Mouse (Mus musculus) gastrocnemius, postnatal 14 days (tissue): ENCODE measurements around the gene Gpr75. TPM values are rescaled to one million over a fixed set of nuclear protein-coding genes. Genes with fewer than 3 reads are reported as not detected.

Experiments used
- DNase-seq: peaks from one replicate; pipeline ENCODE4 v3.0.0; 2021; ENCODE audit warnings: mixed read lengths
- intact Hi-C: fragments of 180-260 bp; cut with DNase I; formaldehyde crosslinking; loops from one replicate; pipeline ENCODE4 v1.15.1; 2025; ENCODE audit warnings: low total_unique reads
- long read RNA-seq, 2 experiments: library from polyadenylated mRNA; stranded (forward); transcript quantifications; one replicate each; pipeline ENCODE4 v2.0.0; 2021
- total RNA-seq, 2 experiments: library from RNA; stranded (reverse); gene quantifications; 2 replicates each; pipeline ENCODE4 v1.2.3; 2021

The Gpr75 gene
- under 1 TPM in 1 of 2 experiments, not detected in 1; 0.06 TPM for total RNA-seq
- long read RNA-seq, experiment 1 = 0 reads
- long read RNA-seq, experiment 2 = 0 reads

DNA sequence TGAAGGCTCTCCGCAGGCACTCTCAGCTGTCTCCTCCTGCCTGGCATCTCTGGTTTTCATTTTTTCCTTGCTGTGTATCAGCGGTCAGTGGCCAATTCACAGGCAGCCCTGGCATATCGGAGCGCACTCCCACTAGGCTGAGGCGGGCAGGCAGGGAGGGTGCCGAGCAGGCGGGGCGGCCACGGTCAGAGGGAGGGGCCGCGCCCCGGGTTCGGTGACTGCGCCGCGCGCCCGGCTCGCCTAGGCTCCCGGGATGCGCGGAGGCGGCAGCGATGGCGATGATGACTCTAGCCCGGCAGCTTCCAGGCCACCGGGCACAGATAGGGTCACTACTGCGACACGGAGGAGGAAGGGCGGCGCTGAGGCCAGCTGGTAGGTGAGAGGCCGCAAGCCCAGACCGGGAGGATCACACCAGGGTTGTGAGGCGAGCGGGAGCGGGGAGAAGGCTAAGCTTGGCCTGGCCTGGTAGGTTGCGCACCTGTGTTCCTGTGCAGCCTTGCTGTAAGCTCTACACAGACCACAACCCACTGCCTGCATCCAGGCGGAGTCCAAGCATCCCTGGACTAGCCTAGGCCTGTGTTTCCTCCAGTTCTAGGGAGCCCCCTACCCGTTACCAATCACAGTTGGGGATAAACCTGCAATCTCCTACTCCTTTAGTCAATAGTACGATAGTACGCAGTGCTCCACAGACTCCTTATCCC is at the start of gene Gpr75, which contains the start of gene Asb3:
Gpr75 (plus strand) TSS at position 188 of the 701 bp plus-strand sequence.
Asb3 (plus strand) TSS at position 246 of the 701 bp plus-strand sequence.
- DNase-seq = peak; percentile 66
- intact Hi-C loops = no loop called here

DNA sequence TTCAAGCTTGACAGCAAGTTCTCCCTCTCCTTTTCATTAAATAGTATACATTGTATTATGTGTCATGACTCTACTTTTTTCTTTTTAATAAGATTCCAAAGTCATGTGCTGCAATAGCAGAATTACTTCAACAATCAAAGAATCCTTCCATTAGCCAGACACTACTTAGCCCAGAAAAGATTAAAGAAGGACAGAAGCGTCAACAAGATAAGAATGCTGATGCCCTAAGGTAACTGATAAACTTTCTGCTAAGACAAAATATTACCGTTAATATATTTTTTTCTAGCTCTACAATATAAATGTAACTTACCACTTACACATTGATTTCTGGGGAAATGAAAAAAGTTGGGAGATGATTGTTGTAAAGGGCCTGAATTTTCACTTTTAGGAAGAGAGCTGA is 46.4 kb upstream of the Gpr75 start:
- intact Hi-C loops = no loop called here

DNA sequence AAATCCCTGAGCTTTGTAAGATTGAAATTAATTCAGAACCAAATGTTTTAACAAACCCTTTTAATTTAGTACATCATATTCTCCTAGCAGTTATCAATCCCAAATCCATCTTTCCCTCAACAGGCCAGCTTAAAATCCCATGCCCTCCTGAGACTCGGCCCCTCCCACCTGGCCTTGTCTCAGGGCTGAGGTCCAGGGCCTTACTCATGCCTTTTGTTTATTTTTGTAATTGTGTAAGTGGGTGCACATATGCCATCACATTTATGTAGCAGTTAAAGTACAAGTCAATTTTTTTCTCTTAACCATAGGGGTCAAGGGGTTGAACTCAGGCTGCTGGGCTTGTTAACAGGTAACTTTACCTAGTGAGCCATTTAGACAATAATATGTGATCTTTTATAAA is 40.8 kb upstream of the Gpr75 start:
- DNase-seq = no peak
- intact Hi-C loops = no loop called here

More for the DNA sequence above, 46.4 kb upstream of the Gpr75 start:
- DNase-seq = no peak

DNA sequence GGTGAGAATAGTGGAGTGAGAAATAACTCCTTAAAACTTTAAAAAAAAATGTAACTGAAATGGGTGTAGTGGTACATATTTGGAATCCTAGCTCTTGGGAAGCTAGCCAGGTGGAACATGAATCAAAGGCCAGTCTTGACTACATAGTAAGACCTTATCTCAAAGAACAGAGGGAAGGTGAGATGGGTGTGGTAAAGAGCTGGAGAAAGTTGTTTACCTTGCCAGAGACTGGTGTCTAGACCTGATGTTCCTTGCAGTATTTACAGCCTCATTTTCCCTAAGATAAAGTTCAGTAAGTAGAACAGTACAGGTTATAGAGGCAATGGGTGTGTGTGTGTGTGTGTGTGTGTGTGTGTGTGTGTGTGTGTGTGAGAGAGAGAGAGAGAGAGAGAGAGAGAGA is 12.7 kb upstream of the Gpr75 start:
- intact Hi-C loops = no loop called here
- no peak for DNase-seq

DNA sequence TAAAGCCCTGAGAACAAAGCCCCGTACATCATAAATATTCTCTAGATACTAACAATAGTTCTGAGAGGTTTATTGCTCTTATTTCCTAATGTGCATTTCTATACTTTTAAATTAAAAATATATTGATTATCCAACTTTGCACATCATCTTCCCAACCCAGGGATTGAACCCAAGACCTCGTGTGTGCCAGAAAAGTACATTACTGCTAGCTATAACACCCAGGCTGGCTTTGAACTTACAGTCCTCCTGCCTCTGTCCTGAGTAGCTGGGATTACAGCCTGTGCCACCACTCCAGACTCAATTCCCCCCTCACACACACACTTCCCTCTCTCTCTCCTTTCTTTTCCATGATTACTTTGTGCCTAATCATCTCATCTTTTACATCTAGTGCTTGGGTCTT is 3.0 kb downstream of the Gpr75 start:
- intact Hi-C loops = no loop called here
- DNase-seq = no peak

DNA sequence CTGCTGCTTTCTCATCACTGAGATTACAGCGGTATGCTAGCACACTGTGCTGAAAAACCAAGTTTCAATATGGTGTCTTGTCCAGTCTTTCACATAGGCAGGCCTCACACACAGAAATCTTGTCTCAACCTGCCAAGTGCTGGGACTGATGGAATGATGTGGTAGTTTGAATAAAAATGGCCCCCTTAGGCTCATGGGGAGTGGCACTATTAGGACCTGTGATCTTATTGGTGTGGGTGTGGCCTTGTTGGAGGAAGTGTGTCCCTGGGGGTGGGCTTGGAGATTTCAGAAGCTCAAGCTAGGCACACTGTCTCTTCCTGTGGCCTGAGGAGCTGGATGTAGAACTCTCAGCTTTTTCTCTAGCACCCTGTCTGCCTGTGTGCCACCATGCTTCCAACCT is 11.0 kb downstream of the Gpr75 start:
- intact Hi-C loops = no loop called here
- DNase-seq = no peak

DNA sequence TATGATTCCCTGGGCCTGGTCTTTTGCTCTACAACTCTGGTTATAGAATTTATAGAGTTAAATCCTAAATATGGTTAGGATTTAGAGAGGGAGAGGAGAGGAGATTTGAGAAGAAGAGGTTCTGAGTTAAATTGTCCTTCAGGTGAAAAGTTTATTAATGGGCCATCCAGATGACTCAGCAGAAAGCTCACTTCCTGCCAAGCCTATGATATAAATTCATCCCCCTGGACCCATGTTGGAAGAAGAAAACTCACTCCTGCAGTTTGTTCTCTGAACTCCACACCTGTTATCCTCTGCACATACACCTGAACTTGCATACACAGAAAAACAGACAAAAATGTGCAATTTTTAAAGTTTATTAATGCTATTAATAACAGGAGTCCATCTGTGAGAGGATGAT is 14.2 kb downstream of the Gpr75 start:
- intact Hi-C loops = no loop called here
- no peak for DNase-seq

DNA sequence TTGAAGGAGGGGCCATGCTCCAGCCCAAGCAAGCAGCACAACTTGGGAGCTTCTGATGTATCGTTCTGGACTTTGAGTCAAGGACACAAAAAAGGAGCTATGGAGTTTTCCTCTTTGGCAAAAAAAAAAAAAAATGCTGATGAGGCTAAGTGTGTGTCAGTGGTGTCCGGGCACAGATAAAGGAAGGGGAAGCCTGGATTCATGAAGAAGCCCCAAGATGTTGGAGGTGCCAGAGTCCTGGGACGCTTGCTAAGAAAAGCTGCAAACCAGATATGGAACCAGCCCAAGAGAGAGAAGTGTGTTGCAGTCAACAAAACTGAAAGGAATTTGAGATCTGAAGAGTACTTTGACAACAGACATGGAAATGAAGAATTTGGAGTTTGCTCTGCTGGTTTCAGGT is 27.2 kb downstream of the Gpr75 start:
- intact Hi-C loops = no loop called here
- DNase-seq = no peak

DNA sequence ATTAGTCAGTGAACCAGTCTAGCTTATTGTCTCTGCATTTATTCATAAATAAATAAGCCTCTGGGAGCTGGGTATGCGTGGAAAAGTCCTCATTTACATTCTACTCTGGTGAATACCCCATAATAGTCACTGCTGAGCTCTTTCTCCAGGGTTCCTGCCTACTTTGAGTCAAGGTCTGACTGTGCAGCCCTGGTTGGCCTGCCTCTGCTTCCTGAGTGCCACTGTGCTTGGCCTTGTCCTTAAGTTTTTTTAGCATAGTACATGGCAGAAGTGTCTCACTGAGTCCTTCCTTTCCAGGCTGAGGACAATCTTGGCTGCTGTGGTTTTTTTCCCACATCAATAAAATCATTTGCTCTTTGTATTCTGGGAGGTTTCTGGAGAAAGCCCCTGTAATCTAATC is 35.5 kb downstream of the Gpr75 start:
- intact Hi-C loops = no loop called here
- no peak for DNase-seq

DNA sequence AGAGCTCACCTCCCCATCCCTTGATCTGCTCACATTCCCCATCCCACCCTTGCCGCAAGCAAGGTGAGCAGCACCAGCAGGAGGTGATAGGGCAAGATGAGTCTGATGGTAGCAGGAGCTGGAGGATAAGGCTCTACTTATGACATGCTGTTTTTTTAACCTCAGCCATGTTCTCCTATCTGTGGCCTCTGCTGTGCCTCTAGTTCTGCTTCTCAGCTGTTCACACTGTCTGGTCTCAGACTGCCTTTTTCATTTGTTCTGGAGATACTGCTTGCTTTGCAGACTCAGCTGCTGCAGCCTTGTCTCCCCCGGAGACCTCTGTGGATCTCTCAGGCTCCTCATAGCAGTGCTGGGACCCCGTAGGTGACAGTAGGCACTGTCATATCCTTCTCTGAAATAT is 38.1 kb downstream of the Gpr75 start:
- intact Hi-C loops = no loop called here
- no peak for DNase-seq

DNA sequence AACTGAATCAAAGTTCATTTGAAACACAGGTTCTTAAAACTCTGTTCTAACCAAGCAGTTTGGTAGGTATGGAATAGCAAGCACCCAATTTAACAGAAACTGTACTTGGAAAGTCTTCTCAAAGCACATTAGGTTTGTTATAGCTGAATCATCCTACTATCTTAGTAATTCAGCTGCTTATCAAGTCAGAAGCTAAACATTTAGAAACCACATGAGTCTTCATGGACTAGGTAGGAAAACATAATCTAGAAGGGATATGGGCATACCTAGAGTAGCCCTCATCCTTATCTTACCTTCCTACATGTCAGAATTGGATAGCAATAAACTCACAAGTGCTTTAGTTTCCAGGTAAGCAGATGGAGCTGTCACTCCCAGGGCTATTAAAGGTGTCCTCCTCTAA is 42.9 kb downstream of the Gpr75 start:
- intact Hi-C loops = no loop called here
- no peak for DNase-seq

DNA sequence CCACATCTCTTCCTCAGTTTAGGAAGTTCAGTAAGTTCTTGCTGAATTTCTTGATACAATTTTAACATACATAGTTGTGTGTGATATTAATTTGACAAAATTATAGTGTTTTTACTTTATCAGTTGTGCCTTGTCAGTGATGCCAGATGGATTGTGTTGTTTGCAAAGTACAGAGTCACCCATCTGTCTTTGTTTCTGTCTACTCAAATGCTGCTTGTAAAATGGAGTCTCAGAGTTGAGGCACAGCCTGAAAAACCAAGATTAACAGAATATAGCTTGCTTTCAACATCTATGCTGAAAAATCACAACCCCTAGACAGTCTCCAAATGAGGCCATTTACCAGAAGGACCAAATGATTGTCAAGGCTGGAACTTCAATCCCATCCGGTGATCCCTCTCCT is 43.3 kb downstream of the Gpr75 start:
- intact Hi-C loops = no loop called here
- DNase-seq = no peak

Other genes with a start within 250 kb of the Gpr75 start
- 10 to 100 TPM; 53.3 to 56.9 TPM for gene Acyp2, start 235.8 kb upstream of the Gpr75 start, total RNA-seq
- 10 to 100 TPM; 79.1 to 91.1 TPM for gene Psme4, start 113.6 kb upstream of the Gpr75 start, total RNA-seq
- 1 to 10 TPM; 5.0 to 5.1 TPM for gene Asb3, start 58 bp downstream of the Gpr75 start, total RNA-seq
- 10 to 100 TPM; 29.3 to 34.8 TPM for gene Erlec1, start 69.0 kb downstream of the Gpr75 start, total RNA-seq
- gene Chac2, start 101.0 kb downstream of the Gpr75 start, total RNA-seq = 10 to 100 TPM; 12.3 to 15.2 TPM